Comparison of ENCODE assay signal across 10 mouse cellular contexts in the genomic region with DNA sequence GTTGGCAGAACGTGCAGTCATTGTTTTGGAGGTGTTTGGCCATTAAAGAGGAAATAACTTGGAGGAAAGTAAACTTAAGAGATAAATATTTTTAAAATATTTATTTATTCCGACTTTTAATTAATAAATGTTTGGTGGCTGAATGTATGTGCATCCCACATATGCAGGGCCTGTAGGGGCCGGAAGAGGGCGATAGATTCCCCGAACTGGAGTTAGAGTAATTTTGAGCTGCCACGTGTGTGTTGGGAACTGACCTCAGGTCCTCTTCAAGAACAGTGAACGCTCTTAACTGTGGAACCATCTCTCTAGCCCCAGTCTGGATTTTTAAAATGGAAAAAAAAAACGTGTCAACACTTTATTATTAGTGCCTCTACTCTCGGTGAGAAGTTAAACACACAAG. TPM values are rescaled to one million over a fixed set of nuclear protein-coding genes. Genes with fewer than 3 reads are reported as not detected.
DNase-seq lines count a peak whose midpoint lies in the region; ATAC-seq and TF ChIP-seq lines count a peak whose summit lies in the region.
"Had no signal": no experiment of that assay in that cellular context is flagged by ENCODE, and none has a peak within 500 bp of the region (broad histone marks: within the 10 kb centered on the region; RNA-seq: fewer than 3 reads in every experiment).

No protein-coding gene starts in this region.

- no peaks in the 10 kb centered on the region for H3K36me3 ChIP-seq in hindbrain, embryonic 16.5 days (ENCODE audit: control insufficient read depth, insufficient read depth, low read length)
- H3K36me3 ChIP-seq in hindbrain, embryonic 13.5 days, result no peaks in the 10 kb centered on the region
- no peaks in the 10 kb centered on the region for H3K36me3 ChIP-seq in G1E (replicated peaks)
- H3K36me3 ChIP-seq in liver, embryonic 11.5 days (ENCODE audit: control insufficient read depth, insufficient read depth, low read length), result no peaks in the 10 kb centered on the region

- no peak overlapping the region for H3K4me3 ChIP-seq in hindbrain, embryonic 16.5 days (ENCODE audit: low read length)
- no peak overlapping the region for H3K4me3 ChIP-seq in hindbrain, embryonic 13.5 days
- H3K4me3 ChIP-seq in G1E (ENCODE audit: low read depth, low read length), result peak overlapping the region; percentile 44; the same call in 1 of the 2 replicates
- H3K4me3 ChIP-seq in liver, embryonic 11.5 days (ENCODE audit: low read depth, low read length), result no peak overlapping the region

- H3K27ac ChIP-seq in hindbrain, embryonic 16.5 days (ENCODE audit: low read depth, low read length), result no peak overlapping the region
- no peak overlapping the region for H3K27ac ChIP-seq in hindbrain, embryonic 13.5 days
- no peak overlapping the region for H3K27ac ChIP-seq in liver, embryonic 11.5 days (ENCODE audit: low read depth, low read length)

- TF ChIP-seq CTCF in G1E (IDR thresholded peaks at IDR 0.05; ENCODE audit: low read depth, low read length), result no peak

- 0 out of 2 replicates have a peak overlapping the region, but pooled peaks have one; percentile 37 for H3K4me2 ChIP-seq in hindbrain, embryonic 16.5 days (ENCODE audit: low read length)
- H3K4me2 ChIP-seq in hindbrain, embryonic 13.5 days, result no peak overlapping the region; the same call in 1 of the 2 replicates
- H3K4me2 ChIP-seq in liver, embryonic 11.5 days, result peak overlapping the region; percentile 62

- H3K9ac ChIP-seq in hindbrain, embryonic 16.5 days (ENCODE audit: low read depth, low read length), result no peak overlapping the region
- H3K9ac ChIP-seq in hindbrain, embryonic 13.5 days, result no peak overlapping the region
- H3K9ac ChIP-seq in liver, embryonic 11.5 days (ENCODE audit: low read depth, low read length), result no peak overlapping the region

- no peaks in the 10 kb centered on the region for H3K27me3 ChIP-seq in hindbrain, embryonic 16.5 days (replicated peaks; ENCODE audit: control insufficient read depth, insufficient read depth, low read length)
- H3K27me3 ChIP-seq in hindbrain, embryonic 13.5 days, result no peaks in the 10 kb centered on the region
- H3K27me3 ChIP-seq in G1E (ENCODE audit: insufficient read depth, low read length), result peaks cover 40% of the 10 kb centered on the region
- 0 out of 2 replicates have a peak, but pooled peaks cover 2% of the 10 kb centered on the region for H3K27me3 ChIP-seq in liver, embryonic 11.5 days (replicated peaks; ENCODE audit: control insufficient read depth, insufficient read depth, low read length)

- peak; percentile 19 for DNase-seq in 3T3-L1 (ENCODE audit: low read depth, low spot score)
- no peak for DNase-seq in G1E (ENCODE audit: low spot score)
- no peak for DNase-seq in liver, embryonic 11.5 days (ENCODE audit: low spot score)
- DNase-seq in cerebellum, postnatal 14 days, result no peak
- no peak for DNase-seq in frontal cortex, postnatal 14 days (ENCODE audit: low spot score in 2 of 2)

- no peaks in the 10 kb centered on the region for H3K9me3 ChIP-seq in hindbrain, embryonic 16.5 days (ENCODE audit: control insufficient read depth, low read length)
- no peaks in the 10 kb centered on the region for H3K9me3 ChIP-seq in hindbrain, embryonic 13.5 days
- no peaks in the 10 kb centered on the region for H3K9me3 ChIP-seq in G1E (replicated peaks)
- no peaks in the 10 kb centered on the region for H3K9me3 ChIP-seq in liver, embryonic 11.5 days (ENCODE audit: control insufficient read depth, low read length)

- H3K4me1 ChIP-seq in hindbrain, embryonic 16.5 days (ENCODE audit: control insufficient read depth, insufficient read depth, low read depth, low read length), result peaks cover 3% of the 10 kb centered on the region; the same call in 1 of the 2 replicates
- H3K4me1 ChIP-seq in hindbrain, embryonic 13.5 days (replicated peaks), result peaks cover 11% of the 10 kb centered on the region
- H3K4me1 ChIP-seq in G1E (ENCODE audit: insufficient read depth, low read depth, low read length), result peaks cover 17% of the 10 kb centered on the region
- 0 out of 2 replicates have a peak, but pooled peaks cover 10% of the 10 kb centered on the region for H3K4me1 ChIP-seq in liver, embryonic 11.5 days (replicated peaks; ENCODE audit: control insufficient read depth, insufficient read depth, low read length)

- no peak for ATAC-seq in hindbrain, embryonic 16.5 days
- no peak for ATAC-seq in hindbrain, embryonic 13.5 days (ENCODE audit: low FRiP score)
- ATAC-seq in G1E (ENCODE audit: extremely low read depth, insufficient number of reproducible peaks, low FRiP score, poor library complexity, severe bottlenecking), result no peak
- no peak for ATAC-seq in liver, embryonic 11.5 days (replicated peaks; ENCODE audit: low FRiP score)
- no peak for ATAC-seq in megakaryocyte progenitor cell, adult 5-6 weeks (replicated peaks; ENCODE audit: poor library complexity)

- 54% methylated on average over 9 of the region's 9 CpGs for WGBS in hindbrain, embryonic 16.5 days
- WGBS in hindbrain, embryonic 13.5 days, result 52% methylated on average over 9 of the region's 9 CpGs
- 42% methylated on average over 9 of the region's 9 CpGs for WGBS in liver, embryonic 11.5 days

RNA-seq across cellular contexts. Expression of a gene that starts 3.1 kb away (rescaled TPM):
- polyA plus RNA-seq in hindbrain, embryonic 16.5 days (2015; fragmentation: Nextera tagmentation; extraction: Ambion mirVana), result not detected in 2 replicates
- polyA plus RNA-seq in hindbrain, embryonic 13.5 days (2015; fragmentation: Nextera tagmentation; extraction: Ambion mirVana), result not detected in 2 replicates
- total RNA-seq in G1E (2014; fragmentation: Nextera tagmentation) (not detected in 2 replicates), G1E (2017) (not detected in 2 replicates)
- polyA plus RNA-seq in G1E (2012), result not detected in 2 replicates
- polyA plus RNA-seq in liver, embryonic 11.5 days (2014; fragmentation: Nextera tagmentation; extraction: Ambion mirVana), result not detected in 2 replicates
- total RNA-seq in megakaryocyte progenitor cell, adult 5-6 weeks (2015), result not detected in 2 replicates
- not detected in 2 replicates for total RNA-seq in megakaryocyte progenitor cell, adult 5-6 weeks (2017)
- total RNA-seq: adrenal gland, postnatal 10 days had no signal
- polyA plus RNA-seq: neural tube, embryonic 14.5 days had no signal

RNA-seq across cellular contexts. Expression of a gene that starts 16.1 kb away (rescaled TPM):
- polyA plus RNA-seq in hindbrain, embryonic 16.5 days (2015; fragmentation: Nextera tagmentation; extraction: Ambion mirVana), result not detected in 2 replicates
- polyA plus RNA-seq in hindbrain, embryonic 13.5 days (2015; fragmentation: Nextera tagmentation; extraction: Ambion mirVana), result not detected in 2 replicates
- not detected in 2 replicates for total RNA-seq in G1E (2014; fragmentation: Nextera tagmentation)
- 0.06 and 0.11 TPM in 2 replicates for total RNA-seq in G1E (2017)
- not detected in 2 replicates for polyA plus RNA-seq in G1E (2012)
- not detected in 2 replicates for polyA plus RNA-seq in liver, embryonic 11.5 days (2014; fragmentation: Nextera tagmentation; extraction: Ambion mirVana)
- not detected in 2 replicates for total RNA-seq in megakaryocyte progenitor cell, adult 5-6 weeks (2015)
- total RNA-seq in megakaryocyte progenitor cell, adult 5-6 weeks (2017), result not detected in 2 replicates
- polyA plus RNA-seq: neural tube, embryonic 14.5 days had no signal
